Mouse (Mus musculus) T-helper 2 cell (primary cell): ENCODE results near the gene C1qc.

Source experiments
- in situ Hi-C: fragments of 300-600 bp; cut with MboI, MseI; formaldehyde crosslinking; loops from one replicate; pipeline ENCODE4 v1.15.1; 2025; ENCODE audit warnings: high pct_unique_total_duplicates

C1qc gene

DNA sequence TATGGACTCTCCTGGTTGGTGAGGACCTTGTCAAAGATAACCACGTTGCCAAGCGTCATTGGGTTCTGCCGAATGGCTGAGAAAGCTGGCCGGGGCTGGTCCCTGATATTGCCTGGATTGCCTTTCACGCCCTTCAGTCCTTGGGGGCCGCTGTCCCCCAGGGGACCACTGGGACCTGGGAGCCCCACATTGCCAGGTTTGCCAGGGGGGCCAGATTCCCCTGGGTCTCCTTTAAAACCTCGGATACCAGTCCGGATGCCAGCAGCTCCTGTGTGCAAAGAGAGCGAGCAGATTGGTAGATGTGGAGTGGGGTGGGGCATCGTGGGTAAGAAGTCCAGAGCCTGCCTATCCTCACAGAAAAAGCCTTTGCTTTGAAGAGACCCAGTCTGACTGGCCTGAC lies 3.6 kb upstream of the C1qc start:
- in situ Hi-C loops: loop anchor here (10.0 kb wide), 2 partner anchors 178 to 1608 kb away; no protein-coding TSS in a partner anchor

DNA sequence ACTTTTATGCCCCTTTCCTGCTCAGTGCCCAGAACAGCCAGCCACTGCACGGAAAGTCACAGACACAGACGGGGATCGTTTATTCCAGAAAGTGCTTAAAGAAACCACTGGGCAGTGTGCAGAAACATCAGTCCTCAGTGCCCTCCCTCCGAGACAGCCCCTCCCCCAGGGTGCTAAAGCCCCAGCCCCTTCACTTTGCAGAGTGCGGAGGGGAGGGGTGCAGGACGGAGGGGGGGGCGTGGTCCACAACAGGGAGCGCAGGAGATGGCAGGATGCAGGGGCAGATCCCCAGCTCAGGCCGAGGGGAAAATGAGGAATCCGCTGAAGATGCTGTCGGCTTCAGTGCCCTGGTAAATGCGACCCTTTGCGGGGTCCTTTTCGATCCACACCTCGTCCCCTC lies 3.0 kb upstream of the C1qc start:
- in situ Hi-C loops: loop anchor here (10.0 kb wide), 2 partner anchors 179 to 1609 kb away; no protein-coding TSS in a partner anchor

DNA sequence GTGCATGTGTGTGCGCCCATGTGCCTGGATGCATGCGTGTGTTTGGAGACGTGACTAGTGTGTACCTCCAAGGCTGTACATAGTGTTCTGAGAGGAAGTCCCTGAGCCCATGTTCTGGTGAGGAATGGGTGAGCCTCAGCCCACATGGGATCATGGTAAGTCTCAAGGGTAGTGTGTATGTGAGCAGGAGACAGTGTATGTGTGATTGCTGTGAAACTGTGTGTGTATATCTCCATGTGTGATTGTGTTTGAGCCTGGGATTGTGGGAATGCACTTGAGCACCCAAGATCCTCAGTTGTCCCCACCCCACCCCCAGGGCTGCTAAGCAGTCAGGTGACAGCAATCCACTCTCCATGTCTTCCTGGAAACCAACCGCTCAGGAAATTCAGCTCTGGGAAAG lies 2.0 kb upstream of the C1qc start:
- in situ Hi-C loops: loop anchor here (10.0 kb wide), 2 partner anchors 180 to 1610 kb away; no protein-coding TSS in a partner anchor

DNA sequence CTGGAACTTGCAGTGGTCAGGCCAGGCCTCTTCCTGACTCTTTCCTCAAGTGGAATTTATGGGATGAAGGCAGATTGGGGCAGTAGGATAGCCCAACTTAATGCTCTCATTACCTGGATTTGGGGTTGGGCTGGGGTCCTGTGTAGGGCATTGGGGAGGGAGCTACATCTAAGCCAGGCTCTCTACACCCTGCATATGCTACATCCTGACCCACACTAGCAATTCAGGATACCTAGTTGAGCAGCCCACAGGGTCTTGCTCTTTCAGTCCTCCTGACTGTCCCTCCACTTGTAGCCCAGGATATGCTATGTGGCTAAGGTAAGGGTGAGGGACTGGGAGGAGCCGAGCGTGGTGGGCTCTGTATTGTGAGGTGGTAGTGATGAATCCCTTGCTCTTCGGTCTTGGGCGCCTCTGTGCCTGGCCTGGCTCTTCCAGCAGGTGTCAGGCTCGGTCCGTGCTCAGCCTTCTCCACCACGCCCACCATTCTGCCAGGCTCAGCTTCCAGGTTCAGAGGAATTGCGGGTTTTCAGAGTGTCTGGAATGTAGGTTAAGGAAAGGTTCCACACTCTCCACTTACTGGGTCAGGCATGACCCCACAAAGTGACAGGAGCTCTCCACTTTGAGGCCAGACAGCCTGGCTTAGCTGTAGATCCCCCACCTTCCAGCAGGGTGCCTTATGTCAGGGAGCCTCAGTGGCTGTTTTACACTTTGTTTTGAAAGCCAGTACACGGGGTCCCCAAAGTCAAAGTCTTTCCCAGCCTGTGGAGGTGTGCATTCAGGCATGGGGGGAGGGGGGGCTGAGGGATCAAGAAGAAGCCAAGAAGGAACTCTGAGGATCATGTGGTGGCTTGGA lies 1.1 kb upstream of the C1qc start:
- in situ Hi-C loops: loop anchor here (10.0 kb wide), 2 partner anchors 181 to 1611 kb away; no protein-coding TSS in a partner anchor

DNA sequence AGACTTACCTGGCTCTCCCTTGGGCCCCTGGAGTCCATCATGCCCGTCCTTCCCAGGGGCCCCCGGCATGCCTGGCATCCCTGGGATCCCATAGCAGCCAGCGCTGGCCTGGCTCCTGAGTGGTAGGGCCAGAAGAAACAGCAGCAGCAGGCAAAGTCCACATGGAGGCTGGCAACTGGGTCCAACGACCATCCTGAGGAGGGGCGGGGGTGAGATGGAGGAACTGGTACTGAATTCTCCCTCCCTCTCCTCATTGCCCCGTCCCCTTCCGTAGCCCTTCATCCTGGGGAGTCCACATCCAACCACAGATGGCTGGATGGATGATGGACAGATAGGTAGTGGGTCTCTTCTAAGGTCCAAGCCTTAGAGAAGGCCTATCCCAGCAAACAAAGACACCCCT lies 494 bp downstream of the C1qc start:
- in situ Hi-C loops: loop anchor here (10.0 kb wide), 2 partner anchors 182 to 1612 kb away; no protein-coding TSS in a partner anchor

DNA sequence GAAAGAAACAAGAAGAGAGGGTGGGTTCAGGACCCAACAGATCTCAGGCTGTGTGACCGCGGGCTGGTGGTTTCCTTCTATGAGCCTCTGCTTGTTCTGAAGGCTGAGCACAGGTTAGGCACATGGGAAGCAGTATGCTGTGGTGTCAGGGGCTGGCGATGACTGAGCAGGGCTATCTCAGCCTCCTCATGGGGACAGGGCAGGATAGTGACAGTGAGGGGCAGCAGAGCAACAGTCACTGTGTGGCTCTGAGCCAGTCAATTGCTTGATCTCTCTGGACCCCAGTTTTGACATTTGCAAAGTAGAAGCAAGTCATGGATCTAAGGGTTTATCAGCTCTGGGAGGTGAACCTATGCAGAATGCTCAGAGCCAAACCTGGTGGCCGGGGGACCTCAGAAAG lies 1.8 kb downstream of the C1qc start:
- in situ Hi-C loops: loop anchor here (10.0 kb wide), 2 partner anchors 184 to 1614 kb away; no protein-coding TSS in a partner anchor

DNA sequence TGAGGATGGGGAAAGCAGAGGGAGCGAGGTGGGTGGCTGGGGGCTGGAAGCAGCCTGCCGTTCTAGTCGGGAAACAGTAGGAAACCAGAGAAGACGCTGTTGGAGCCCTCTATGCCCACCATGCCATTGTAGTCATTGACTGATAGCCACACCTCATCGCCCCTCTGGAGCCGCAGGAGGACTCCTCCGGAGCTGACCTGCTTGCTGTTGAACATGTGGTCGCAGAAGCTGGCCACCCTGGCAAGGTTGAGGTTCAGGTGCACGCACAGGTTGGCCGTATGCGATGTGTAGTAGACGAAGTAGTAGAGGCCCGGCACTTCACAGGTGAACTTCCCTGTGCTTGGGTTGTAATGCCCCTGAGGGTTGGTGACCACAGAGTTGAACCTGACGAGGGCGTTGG lies 2.9 kb downstream of the C1qc start:
- in situ Hi-C loops: loop anchor here (10.0 kb wide), 2 partner anchors 185 to 1615 kb away; no protein-coding TSS in a partner anchor

DNA sequence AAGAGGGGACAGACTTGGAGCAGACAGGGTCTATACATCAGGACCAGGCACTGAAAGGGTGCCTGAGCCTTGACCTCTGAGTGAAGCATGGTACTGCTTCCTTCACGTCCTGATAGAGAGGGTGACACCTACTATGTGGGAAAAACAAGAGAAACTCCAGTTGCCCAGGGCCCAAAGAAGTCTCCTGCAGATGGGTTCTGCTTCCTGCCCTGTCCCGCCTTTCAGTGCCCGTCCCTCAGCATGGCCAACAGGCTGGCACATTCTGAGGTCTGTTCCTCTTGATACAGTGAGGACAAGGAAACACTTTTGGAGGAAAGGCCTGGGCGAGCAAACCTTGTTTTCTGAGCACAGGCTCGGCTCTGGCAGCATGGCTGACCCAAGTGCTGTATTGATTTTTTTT lies 5.2 kb downstream of the C1qc start:
- in situ Hi-C loops: no loop called here

DNA sequence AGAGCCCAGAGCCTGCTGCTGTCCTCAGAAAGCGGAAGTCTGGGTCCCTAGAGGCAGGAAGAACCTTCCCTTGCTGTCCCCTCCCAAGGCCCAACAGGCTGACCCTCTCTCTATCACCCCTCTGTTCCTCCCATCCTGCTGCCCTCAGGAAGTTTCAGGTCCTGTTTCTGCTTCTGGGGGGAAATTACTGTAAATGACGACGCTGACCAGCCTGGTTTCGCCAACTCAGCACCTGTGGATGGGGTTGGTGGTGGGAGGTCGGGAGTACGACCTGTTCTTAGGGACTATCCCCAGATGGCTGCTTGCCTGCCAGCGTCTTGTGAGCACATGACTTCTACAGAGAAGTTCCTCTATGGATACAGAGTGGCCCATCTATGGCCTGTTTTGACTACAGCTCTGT lies 6.8 kb downstream of the C1qc start, which contains the start of gene C1qb:
TSS of gene C1qb (minus strand) at position 87 of the 400 bp plus-strand sequence.
- in situ Hi-C loops: no loop called here

DNA sequence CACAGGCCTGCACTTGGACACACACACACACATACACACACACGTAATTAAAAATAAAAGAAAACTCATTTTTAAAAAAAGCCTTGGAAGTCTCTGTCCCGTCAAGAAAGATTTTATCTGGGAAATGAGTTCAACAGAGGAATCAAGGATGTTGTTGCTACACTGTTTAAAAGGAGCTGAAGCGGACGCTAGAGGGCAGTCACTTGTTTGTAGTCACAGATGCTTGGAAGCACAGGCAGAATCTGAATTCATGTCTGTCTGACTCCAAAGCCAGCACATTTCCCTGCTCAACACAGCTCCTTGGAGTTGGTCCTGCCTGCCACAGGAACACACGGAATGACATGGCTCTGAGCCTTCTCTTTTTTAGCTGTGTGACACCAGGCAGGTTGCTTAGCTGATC lies 14.3 kb downstream of the C1qc start:
- in situ Hi-C loops: no loop called here

DNA sequence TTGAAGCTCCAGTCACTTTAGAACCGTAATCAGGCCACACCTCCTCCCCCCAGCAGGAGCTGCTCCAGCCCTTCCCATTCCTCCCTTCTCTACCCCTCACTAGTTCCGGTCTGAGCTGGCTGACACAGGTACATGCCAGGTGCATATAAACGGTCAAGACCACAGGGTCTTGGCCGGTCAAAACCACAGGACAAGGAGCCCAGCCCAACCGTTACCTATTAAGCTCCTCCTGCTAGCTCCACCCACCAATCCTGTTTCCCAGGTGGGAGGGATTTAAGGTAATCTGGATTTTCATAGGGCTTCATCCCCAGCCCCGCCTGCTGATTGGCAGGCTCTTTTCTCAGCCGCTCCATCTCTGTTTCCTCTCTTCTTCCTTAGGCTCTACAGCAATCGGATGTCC lies 14.7 kb downstream of the C1qc start:
- in situ Hi-C loops: no loop called here

DNA sequence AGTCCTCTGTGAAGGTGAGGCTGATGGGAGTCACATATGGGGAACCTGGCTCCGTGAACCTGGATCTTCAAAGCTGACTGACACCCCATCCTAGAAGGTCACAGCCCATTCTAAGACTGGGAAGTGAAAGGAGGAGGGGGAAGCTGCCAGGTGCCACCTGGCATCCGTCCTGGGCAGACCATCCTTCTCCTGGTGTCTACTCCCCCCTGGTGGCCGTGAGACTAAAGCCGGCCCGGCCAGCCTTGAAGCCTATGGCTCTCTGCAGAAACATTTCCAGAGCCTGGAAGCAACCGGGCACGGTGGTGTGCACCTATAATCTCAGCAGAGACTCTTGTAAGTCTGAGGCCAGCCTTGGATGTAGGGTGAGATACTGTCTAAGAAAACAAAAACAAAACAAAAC lies 15.9 kb downstream of the C1qc start:
- in situ Hi-C loops: no loop called here

DNA sequence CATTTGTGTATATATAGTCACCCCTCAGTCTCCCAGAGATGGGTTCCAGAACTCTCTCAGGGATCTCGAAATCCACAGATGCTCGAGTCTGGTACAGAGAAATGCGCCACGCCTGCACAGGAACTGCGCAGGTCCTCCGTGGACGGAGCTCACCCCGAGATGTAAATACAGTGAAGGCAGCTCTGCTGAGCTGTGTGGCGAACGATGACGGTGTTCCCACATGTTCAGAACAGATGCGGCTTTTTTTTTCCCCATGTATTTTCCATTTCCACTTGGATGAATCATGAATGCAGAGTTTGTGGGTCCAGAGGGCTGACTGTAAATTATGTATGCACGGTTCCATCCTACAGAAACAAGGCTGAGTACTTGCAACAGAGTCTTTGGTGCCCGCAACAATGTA lies 17.9 kb downstream of the C1qc start:
- in situ Hi-C loops: no loop called here

DNA sequence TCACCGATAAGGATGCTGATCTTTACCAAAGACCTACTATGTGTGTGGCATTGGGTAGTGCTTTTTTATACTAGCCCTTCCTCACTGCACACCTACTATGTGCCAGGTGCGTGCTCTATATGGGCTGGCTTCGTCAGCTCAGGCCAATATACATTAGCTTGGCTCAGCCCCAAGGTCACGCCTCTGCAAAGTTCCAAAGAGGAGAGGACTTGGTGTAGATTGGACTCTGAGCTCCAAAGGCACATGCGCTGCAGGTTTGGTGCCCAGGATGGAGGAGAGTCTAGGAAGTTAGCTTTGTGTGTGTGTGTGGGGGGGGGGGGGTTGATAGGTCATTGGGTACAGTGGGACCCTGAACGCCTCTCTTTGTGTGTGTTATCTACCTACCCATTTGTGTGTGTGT lies 24.5 kb downstream of the C1qc start:
- in situ Hi-C loops: no loop called here

DNA sequence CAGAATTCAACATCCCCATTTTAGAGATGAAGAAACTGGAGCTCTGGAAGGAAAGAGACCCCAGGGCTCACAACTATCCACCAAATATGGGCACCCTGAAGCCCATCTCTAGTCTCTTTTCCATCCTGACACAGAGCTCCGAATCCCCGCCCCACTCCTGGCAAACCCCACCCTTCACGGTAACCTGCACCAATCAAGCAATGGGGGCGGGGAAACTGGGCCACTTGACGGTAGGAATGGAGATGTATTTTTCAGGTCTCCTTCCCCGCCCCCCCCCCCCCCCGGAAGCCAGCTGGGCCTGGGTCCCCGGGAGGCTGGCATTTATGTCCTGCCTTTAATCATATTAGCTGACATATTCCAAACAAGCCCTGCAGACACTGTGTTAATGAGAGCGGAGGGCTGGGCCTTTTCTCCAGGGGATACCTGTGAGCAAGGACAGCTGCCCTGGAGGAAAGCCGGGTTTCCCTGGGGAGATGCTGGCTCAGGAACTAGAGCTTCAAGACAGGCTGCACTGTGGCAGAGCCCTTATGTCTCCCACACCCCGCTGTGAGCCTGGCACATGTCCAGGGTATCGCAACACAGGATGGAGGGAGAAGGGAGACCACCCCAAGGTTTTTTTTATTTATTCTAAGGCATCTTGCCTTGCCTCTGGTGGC lies 25.0 kb downstream of the C1qc start:
- in situ Hi-C loops: no loop called here

DNA sequence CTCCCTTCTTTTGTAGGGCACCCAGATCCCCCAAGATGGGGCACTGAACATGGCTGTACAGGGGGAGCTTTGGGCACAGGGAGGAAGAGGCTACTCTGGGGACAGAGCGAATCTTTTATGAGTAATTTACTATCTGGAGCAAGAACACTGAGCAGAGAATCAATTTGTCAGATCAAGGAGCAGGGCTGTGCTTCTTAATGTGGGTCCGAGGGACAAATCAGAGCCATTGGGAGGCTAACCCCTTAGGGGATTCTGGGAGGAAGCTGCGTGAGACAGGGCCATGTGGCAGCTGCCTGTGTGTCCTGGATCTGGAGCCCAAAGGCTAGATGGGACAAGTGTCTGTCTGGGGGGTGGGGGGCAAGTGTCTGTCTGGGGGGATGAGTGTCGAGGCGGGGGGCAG lies 27.3 kb downstream of the C1qc start:
- in situ Hi-C loops: no loop called here

DNA sequence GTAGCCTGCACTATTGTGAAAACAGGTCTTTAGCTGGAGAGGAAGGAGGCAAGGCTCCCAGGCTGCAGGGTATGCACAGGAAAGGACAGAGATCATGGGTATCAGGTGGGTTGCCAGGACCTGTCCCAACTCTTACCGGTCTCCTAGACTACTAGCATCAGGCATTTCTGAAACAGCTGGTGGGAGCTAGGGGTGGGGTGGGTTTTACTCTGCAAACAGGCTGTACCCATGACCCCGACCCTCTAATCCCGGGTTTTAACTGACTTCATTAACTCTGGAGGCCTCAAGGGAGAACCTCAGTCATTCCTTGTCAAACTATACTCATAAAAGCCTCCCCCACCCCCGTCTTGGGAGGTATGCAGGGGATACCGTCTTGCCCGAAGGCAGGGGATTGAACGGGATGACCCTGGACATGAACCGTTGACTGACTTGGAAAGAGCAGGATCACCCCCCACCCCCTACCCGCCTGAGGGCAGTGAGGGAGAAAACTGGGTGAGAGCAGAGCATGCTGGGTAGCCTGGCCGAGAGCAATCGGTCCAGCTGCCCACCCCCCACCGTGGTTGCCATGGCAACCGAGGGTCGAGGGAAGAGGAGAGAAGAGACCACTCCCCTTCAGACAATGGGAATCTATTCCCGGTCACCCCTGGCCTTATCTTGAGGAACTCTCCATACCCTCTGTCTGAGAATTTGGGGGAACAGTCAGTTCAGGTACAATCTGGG lies 28.0 kb downstream of the C1qc start:
- in situ Hi-C loops: no loop called here

DNA sequence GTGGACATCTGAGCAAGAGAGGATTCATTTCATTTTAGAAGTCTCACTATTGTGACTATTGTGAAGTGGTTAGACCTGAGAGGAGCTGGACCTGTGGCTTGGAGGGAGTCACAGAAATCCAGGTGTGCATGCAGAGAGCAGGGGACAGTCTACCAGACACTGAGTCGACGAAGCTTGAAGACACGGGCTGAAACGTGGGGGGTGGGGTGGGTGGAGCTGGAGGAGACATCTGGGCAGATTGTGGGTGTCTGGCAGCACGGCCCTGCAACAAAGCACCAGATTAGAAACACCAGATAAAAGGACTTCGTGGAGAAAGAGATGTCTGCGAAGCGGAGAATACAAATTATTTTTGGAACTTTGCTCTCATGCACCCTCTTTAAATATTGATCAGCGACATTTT lies 29.3 kb downstream of the C1qc start:
- in situ Hi-C loops: no loop called here

DNA sequence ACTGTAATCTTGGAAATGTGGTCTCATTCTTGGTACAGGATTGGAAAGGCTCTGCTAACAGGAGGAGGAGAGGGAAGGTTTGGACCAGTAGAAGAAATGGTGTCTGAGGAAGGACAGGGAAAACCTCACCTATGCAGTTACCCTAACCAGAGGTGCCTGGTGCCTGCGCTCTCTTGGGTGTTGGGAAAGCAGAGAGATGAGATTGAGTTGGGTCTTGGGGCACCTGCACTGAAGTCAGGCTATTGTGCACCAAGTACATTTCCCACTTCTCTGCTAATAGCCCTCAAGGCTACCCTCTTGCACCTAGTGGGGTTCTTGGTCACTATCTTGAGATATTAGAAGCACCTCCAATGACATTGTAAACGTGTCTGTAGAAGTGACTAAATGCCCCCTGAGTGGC lies 30.5 kb downstream of the C1qc start:
- in situ Hi-C loops: no loop called here

DNA sequence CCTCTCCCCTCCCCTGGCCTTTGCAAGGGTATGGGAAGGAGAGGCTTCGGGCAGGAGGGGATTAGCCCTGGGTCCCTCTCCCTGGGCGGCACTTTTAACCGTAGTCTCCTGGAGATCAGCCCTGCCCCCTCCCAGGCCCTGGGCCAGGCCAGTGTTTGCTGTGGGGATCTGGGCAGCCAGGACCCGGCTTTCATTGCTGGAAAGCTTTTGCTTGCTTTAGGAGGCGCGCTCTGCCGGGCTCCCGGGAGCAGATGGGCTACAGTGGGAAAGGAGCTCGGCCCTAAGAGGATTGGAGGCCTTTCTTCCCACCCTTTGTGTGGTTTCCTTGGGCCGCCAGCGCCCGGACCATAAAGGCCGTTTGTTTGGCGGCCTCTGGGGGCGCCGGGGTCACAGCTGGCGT lies 31.1 kb downstream of the C1qc start:
- in situ Hi-C loops: no loop called here

DNA sequence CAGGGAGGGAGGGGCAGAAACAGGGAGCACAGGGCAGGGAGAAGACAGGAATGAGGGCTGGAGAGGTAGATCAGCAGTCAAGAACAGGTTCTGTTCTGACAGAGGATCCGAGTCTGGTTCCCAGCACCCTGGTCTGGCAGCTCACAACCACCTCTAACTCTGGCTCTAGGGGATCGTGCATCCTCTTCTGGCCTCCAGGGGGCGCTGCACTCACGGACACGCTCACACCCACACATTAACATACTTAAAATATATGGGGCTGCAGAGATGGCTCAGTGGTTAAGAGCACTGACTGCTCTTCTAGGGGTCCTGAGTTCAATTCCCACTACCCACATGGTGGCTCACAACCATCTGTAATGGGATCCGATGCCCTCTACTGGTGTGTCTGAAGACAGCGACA lies 32.8 kb downstream of the C1qc start:
- in situ Hi-C loops: no loop called here

DNA sequence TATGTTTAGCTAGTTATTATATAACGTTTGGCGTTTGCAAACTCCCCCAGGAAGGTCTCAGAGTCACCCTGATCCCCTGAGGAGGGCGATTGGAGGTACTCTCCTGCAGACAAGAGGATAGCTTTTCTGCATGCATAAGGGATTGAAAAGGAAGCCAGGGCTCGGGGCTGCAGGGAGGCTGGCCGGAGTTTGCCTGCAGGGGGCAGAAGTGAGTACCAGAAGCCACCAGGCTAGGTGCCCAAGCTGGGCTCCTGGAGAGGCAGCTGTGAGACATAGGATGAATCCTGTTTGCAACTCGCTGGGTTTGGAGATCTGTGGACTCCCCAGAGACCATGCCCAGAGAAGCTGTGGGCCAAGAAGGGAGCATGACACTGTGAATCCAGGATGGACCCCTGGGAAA lies 37.8 kb downstream of the C1qc start:
- in situ Hi-C loops: no loop called here
